Mouse (Mus musculus): ENCODE measurements around the gene Doc2g. TPM values are rescaled to one million over a fixed set of nuclear protein-coding genes. Genes with fewer than 3 reads are reported as not detected.

Gene Doc2g
- polyA plus RNA-seq, 1 experiment from 2014 or later, result 2.8 TPM

DNA sequence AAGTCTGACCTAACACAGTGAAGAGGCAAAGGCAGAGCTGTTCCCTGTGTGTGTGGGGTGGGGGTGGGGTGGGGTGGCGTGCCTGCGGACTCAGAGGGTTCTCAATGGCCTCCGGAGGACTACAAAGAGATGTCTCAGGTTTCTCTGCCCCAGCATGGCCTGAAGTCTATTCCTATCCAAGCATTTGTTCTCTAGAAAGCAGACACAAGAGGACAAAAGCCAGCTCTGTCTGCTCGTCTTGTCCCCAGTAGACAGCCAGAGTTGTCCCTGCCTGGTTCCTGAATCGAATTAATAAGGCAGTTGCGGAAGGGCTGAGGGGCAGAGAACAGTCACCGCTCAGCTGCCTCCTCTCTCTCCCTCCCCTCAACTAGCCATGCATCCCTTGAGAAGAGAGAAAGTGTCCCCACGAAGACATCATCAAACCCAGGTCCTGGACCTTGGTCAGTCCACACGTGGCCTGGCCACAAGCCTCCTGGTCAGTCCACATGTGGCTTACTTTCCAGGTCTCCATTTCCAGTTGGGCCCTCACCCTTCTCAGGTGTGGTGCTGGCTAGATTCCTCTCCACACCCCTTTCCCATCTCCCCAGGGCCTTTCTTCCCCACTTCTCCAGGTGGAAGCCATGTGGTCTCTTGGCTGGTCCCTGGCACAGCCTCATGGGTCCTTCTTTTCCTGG lies 19.4 kb upstream of the Doc2g start:
- Histone ChIP-seq H3K27me3 (ENCODE audit: control insufficient read depth, insufficient read depth, low read length) (no peaks in the 10 kb centered on the region), H3K4me2 (ENCODE audit: low read depth) (no peak overlapping the region), H3K9me3 (ENCODE audit: control insufficient read depth, low read length) (no peaks in the 10 kb centered on the region), H3K27ac (ENCODE audit: low read depth, low read length) (0 out of 2 replicates have a peak overlapping the region, but pooled peaks have one; percentile 1), H3K36me3 (ENCODE audit: control insufficient read depth, insufficient read depth, low read length) (no peaks in the 10 kb centered on the region), H3K4me1 (ENCODE audit: control insufficient read depth, insufficient read depth, low read length) (peaks cover 15% of the 10 kb centered on the region; the same call in 1 of the 2 replicates), H3K4me3 (ENCODE audit: low read depth, low read length) (no peak overlapping the region), H3K9ac (ENCODE audit: low read length) (no peak overlapping the region)
- 36% methylated on average over 9 of the region's 9 CpGs for WGBS
- ATAC-seq (ENCODE audit: insufficient read depth, low FRiP score, low TSS enrichment), result no peak
- DNase-seq (ENCODE audit: low spot score), result no peak

- peaks cover 15% of the 10 kb centered on the region; the same call in 1 of the 2 replicates for H3K4me1 ChIP-seq (ENCODE audit: control insufficient read depth, insufficient read depth, low read length)
- 25% methylated on average over 8 of the region's 8 CpGs for WGBS
- DNase-seq (ENCODE audit: low spot score) (peak; percentile 53), ATAC-seq (ENCODE audit: insufficient read depth, low FRiP score, low TSS enrichment) (no peak)
- peak overlapping the region; percentile 44 for H3K27ac ChIP-seq (ENCODE audit: low read depth, low read length)
- no peak overlapping the region for H3K4me3 ChIP-seq (ENCODE audit: low read depth, low read length)
- H3K4me2 ChIP-seq (ENCODE audit: low read depth), result no peak overlapping the region
- H3K36me3 ChIP-seq (ENCODE audit: control insufficient read depth, insufficient read depth, low read length), result no peaks in the 10 kb centered on the region
- H3K9me3 ChIP-seq (ENCODE audit: control insufficient read depth, low read length), result no peaks in the 10 kb centered on the region
- H3K27me3 ChIP-seq (ENCODE audit: control insufficient read depth, insufficient read depth, low read length), result no peaks in the 10 kb centered on the region
- peak overlapping the region; percentile 14; the same call in 1 of the 2 replicates for H3K9ac ChIP-seq (ENCODE audit: low read length)
These were observed 17.8 kb upstream of the Doc2g start for GRCm38 (mm10) chr19:3985261-3985681.

GRCm38 (mm10) chr19:3986334-3986733 lies 16.8 kb upstream of the Doc2g start, which contains the start of gene Acy3:
Gene Acy3 (plus strand): TSS chr19:3986570.
- Histone ChIP-seq H3K27me3 (ENCODE audit: control insufficient read depth, insufficient read depth, low read length) (no peaks in the 10 kb centered on the region), H3K4me3 (ENCODE audit: low read depth, low read length) (no peak within 1 kb of the TSS), H3K4me1 (ENCODE audit: control insufficient read depth, insufficient read depth, low read length) (peaks cover 15% of the 10 kb centered on the region; the same call in 1 of the 2 replicates), H3K36me3 (ENCODE audit: control insufficient read depth, insufficient read depth, low read length) (no peaks in the 10 kb centered on the region), H3K9me3 (ENCODE audit: control insufficient read depth, low read length) (no peaks in the 10 kb centered on the region), H3K27ac (ENCODE audit: low read depth, low read length) (peak within 1 kb of the TSS; percentile 44), H3K9ac (ENCODE audit: low read length) (no peak within 1 kb of the TSS), H3K4me2 (ENCODE audit: low read depth) (no peak within 1 kb of the TSS)
- no peak for ATAC-seq (ENCODE audit: insufficient read depth, low FRiP score, low TSS enrichment)
- WGBS, result 16% methylated on average over 8 of the region's 8 CpGs
- DNase-seq (ENCODE audit: low spot score), result peak; percentile 48

- 91% methylated on average over 14 of the region's 14 CpGs for WGBS
- ATAC-seq (ENCODE audit: insufficient read depth, low FRiP score, low TSS enrichment) (no peak), DNase-seq (ENCODE audit: low spot score) (no peak)
- Histone ChIP-seq H3K27ac (ENCODE audit: low read depth, low read length) (no peak overlapping the region), H3K4me2 (ENCODE audit: low read depth) (no peak overlapping the region), H3K27me3 (ENCODE audit: control insufficient read depth, insufficient read depth, low read length) (no peaks in the 10 kb centered on the region), H3K9me3 (ENCODE audit: control insufficient read depth, low read length) (no peaks in the 10 kb centered on the region), H3K36me3 (ENCODE audit: control insufficient read depth, insufficient read depth, low read length) (no peaks in the 10 kb centered on the region), H3K4me3 (ENCODE audit: low read depth, low read length) (no peak overlapping the region), H3K4me1 (ENCODE audit: control insufficient read depth, insufficient read depth, low read length) (peaks cover 15% of the 10 kb centered on the region; the same call in 1 of the 2 replicates), H3K9ac (ENCODE audit: low read length) (no peak overlapping the region)
These were observed 15.0 kb upstream of the Doc2g start for GRCm38 (mm10) chr19:3988066-3988465.

GRCm38 (mm10) chr19:3988750-3989149 lies 14.4 kb upstream of the Doc2g start:
- Histone ChIP-seq H3K4me2 (ENCODE audit: low read depth) (no peak overlapping the region), H3K27me3 (ENCODE audit: control insufficient read depth, insufficient read depth, low read length) (no peaks in the 10 kb centered on the region), H3K27ac (ENCODE audit: low read depth, low read length) (no peak overlapping the region), H3K9me3 (ENCODE audit: control insufficient read depth, low read length) (no peaks in the 10 kb centered on the region), H3K36me3 (ENCODE audit: control insufficient read depth, insufficient read depth, low read length) (no peaks in the 10 kb centered on the region), H3K4me1 (ENCODE audit: control insufficient read depth, insufficient read depth, low read length) (peaks cover 15% of the 10 kb centered on the region; the same call in 1 of the 2 replicates), H3K9ac (ENCODE audit: low read length) (no peak overlapping the region), H3K4me3 (ENCODE audit: low read depth, low read length) (no peak overlapping the region)
- DNase-seq (ENCODE audit: low spot score) (no peak), ATAC-seq (ENCODE audit: insufficient read depth, low FRiP score, low TSS enrichment) (no peak)
- 90% methylated on average over 4 of the region's 4 CpGs for WGBS

GRCm38 (mm10) chr19:3990804-3991203 lies 12.3 kb upstream of the Doc2g start:
- 39% methylated on average over 6 of the region's 6 CpGs for WGBS
- no peak overlapping the region for H3K27ac ChIP-seq (ENCODE audit: low read depth, low read length)
- 0 out of 2 replicates have a peak, but pooled peaks cover 2% of the 10 kb centered on the region for H3K4me1 ChIP-seq (ENCODE audit: control insufficient read depth, insufficient read depth, low read length)
- no peaks in the 10 kb centered on the region for H3K36me3 ChIP-seq (ENCODE audit: control insufficient read depth, insufficient read depth, low read length)
- ATAC-seq (ENCODE audit: insufficient read depth, low FRiP score, low TSS enrichment) (no peak), DNase-seq (ENCODE audit: low spot score) (no peak)
- H3K4me2 ChIP-seq (ENCODE audit: low read depth), result no peak overlapping the region
- no peak overlapping the region for H3K9ac ChIP-seq (ENCODE audit: low read length)
- H3K9me3 ChIP-seq (ENCODE audit: control insufficient read depth, low read length), result no peaks in the 10 kb centered on the region
- no peak overlapping the region for H3K4me3 ChIP-seq (ENCODE audit: low read depth, low read length)
- H3K27me3 ChIP-seq (ENCODE audit: control insufficient read depth, insufficient read depth, low read length), result no peaks in the 10 kb centered on the region

GRCm38 (mm10) chr19:3991562-3991961 lies 11.6 kb upstream of the Doc2g start:
- Histone ChIP-seq H3K9me3 (ENCODE audit: control insufficient read depth, low read length) (no peaks in the 10 kb centered on the region), H3K27me3 (ENCODE audit: control insufficient read depth, insufficient read depth, low read length) (no peaks in the 10 kb centered on the region), H3K4me3 (ENCODE audit: low read depth, low read length) (no peak overlapping the region), H3K4me1 (ENCODE audit: control insufficient read depth, insufficient read depth, low read length) (no peaks in the 10 kb centered on the region), H3K36me3 (ENCODE audit: control insufficient read depth, insufficient read depth, low read length) (no peaks in the 10 kb centered on the region), H3K27ac (ENCODE audit: low read depth, low read length) (no peak overlapping the region), H3K4me2 (ENCODE audit: low read depth) (no peak overlapping the region), H3K9ac (ENCODE audit: low read length) (no peak overlapping the region)
- WGBS, result 95% methylated on average over 3 of the region's 3 CpGs
- DNase-seq (ENCODE audit: low spot score) (no peak), ATAC-seq (ENCODE audit: insufficient read depth, low FRiP score, low TSS enrichment) (no peak)

- ATAC-seq (ENCODE audit: insufficient read depth, low FRiP score, low TSS enrichment), result no peak
- H3K27ac ChIP-seq (ENCODE audit: low read depth, low read length), result no peak overlapping the region
- H3K27me3 ChIP-seq (ENCODE audit: control insufficient read depth, insufficient read depth, low read length), result no peaks in the 10 kb centered on the region
These were observed 11.1 kb upstream of the Doc2g start for GRCm38 (mm10) chr19:3991966-3992365.

GRCm38 (mm10) chr19:3992416-3992815 lies 10.7 kb upstream of the Doc2g start, which contains the start of gene Tbx10:
Gene Tbx10 (plus strand): TSS chr19:3992752.
- H3K9ac ChIP-seq (ENCODE audit: low read length), result no peak within 1 kb of the TSS
- H3K9me3 ChIP-seq (ENCODE audit: control insufficient read depth, low read length), result no peaks in the 10 kb centered on the region
- no peak for ATAC-seq (ENCODE audit: insufficient read depth, low FRiP score, low TSS enrichment)
- H3K27ac ChIP-seq (ENCODE audit: low read depth, low read length), result no peak within 1 kb of the TSS
- 63% methylated on average over 5 of the region's 5 CpGs for WGBS
- no peak within 1 kb of the TSS for H3K4me2 ChIP-seq (ENCODE audit: low read depth)
- no peak for DNase-seq (ENCODE audit: low spot score)
- H3K4me1 ChIP-seq (ENCODE audit: control insufficient read depth, insufficient read depth, low read length), result no peaks in the 10 kb centered on the region
- H3K36me3 ChIP-seq (ENCODE audit: control insufficient read depth, insufficient read depth, low read length), result no peaks in the 10 kb centered on the region
- no peaks in the 10 kb centered on the region for H3K27me3 ChIP-seq (ENCODE audit: control insufficient read depth, insufficient read depth, low read length)
- H3K4me3 ChIP-seq (ENCODE audit: low read depth, low read length), result no peak within 1 kb of the TSS

More at GRCm38 (mm10) chr19:3991966-3992365, 11.1 kb upstream of the Doc2g start:
- Histone ChIP-seq H3K4me1 (ENCODE audit: control insufficient read depth, insufficient read depth, low read length) (no peaks in the 10 kb centered on the region), H3K4me2 (ENCODE audit: low read depth) (no peak overlapping the region), H3K4me3 (ENCODE audit: low read depth, low read length) (no peak overlapping the region), H3K9me3 (ENCODE audit: control insufficient read depth, low read length) (no peaks in the 10 kb centered on the region), H3K36me3 (ENCODE audit: control insufficient read depth, insufficient read depth, low read length) (no peaks in the 10 kb centered on the region), H3K9ac (ENCODE audit: low read length) (no peak overlapping the region)
- WGBS, result 93% methylated on average over 3 of the region's 3 CpGs
- DNase-seq (ENCODE audit: low spot score), result no peak
